Mouse (Mus musculus): ENCODE measurements at regions not wholly inside any gene's neighbourhood (a gene's known extent, or its start where the extent isn't known, plus 50 kb on each side); places are given as distances from the start of the nearest gene placed in this dataset.

- H3K9ac ChIP-seq (replicated peaks; ENCODE audit: low read depth) = no peak overlapping the region
- TF ChIP-seq CTCF (IDR thresholded peaks at IDR 0.05) (no peak), EP300 (IDR thresholded peaks at IDR 0.05) (no peak)
- H3K4me2 ChIP-seq (replicated peaks; ENCODE audit: low read depth, low read length) = no peak overlapping the region
- ATAC-seq (no peak), DNase-seq (ENCODE audit: low spot score) (no peak)
- no peak overlapping the region for H3K27ac ChIP-seq (ENCODE audit: low read length)
- no peaks in the 10 kb centered on the region for H3K4me1 ChIP-seq (ENCODE audit: insufficient read depth, low read depth, low read length)
- no peaks in the 10 kb centered on the region for H3K36me3 ChIP-seq (ENCODE audit: insufficient read depth, low read length)
- no peaks in the 10 kb centered on the region for H3K9me3 ChIP-seq (ENCODE audit: low read length)
- no peaks in the 10 kb centered on the region for H3K27me3 ChIP-seq (replicated peaks; ENCODE audit: insufficient read depth, low read length)
- H3K4me3 ChIP-seq (ENCODE audit: low read depth, low read length) = no peak overlapping the region
Measured at GRCm38 (mm10) chr2:78493115-78493514, 374.8 kb upstream of the Ube2e3 start.

GRCm38 (mm10) chr2:78480036-78480435, 387.9 kb upstream of the Ube2e3 start:
- ATAC-seq = no peak
- H3K4me2 ChIP-seq (replicated peaks; ENCODE audit: low read depth, low read length) = no peak overlapping the region
- DNase-seq (ENCODE audit: low spot score) = no peak
- H3K9me3 ChIP-seq (ENCODE audit: low read length) = no peaks in the 10 kb centered on the region
- H3K4me1 ChIP-seq (ENCODE audit: insufficient read depth, low read depth, low read length) = no peaks in the 10 kb centered on the region
- H3K4me3 ChIP-seq (ENCODE audit: low read depth, low read length) = no peak overlapping the region
- H3K27me3 ChIP-seq (replicated peaks; ENCODE audit: insufficient read depth, low read length) = no peaks in the 10 kb centered on the region
- no peak overlapping the region for H3K27ac ChIP-seq (ENCODE audit: low read length)
- no peak overlapping the region for H3K9ac ChIP-seq (replicated peaks; ENCODE audit: low read depth)
- TF ChIP-seq EP300 (IDR thresholded peaks at IDR 0.05) (no peak), CTCF (IDR thresholded peaks at IDR 0.05) (no peak)
- WGBS = 47% methylated on average over 4 of the region's 4 CpGs
- H3K36me3 ChIP-seq (ENCODE audit: insufficient read depth, low read length) = no peaks in the 10 kb centered on the region

- DNase-seq (ENCODE audit: low spot score) (no peak), ATAC-seq (no peak)
- 80% methylated on average over 4 of the region's 4 CpGs for WGBS
- Histone ChIP-seq H3K27me3 (replicated peaks; ENCODE audit: insufficient read depth, low read length) (no peaks in the 10 kb centered on the region), H3K4me2 (replicated peaks; ENCODE audit: low read depth, low read length) (no peak overlapping the region), H3K4me1 (ENCODE audit: insufficient read depth, low read depth, low read length) (no peaks in the 10 kb centered on the region), H3K9ac (replicated peaks; ENCODE audit: low read depth) (no peak overlapping the region), H3K36me3 (ENCODE audit: insufficient read depth, low read length) (no peaks in the 10 kb centered on the region), H3K9me3 (ENCODE audit: low read length) (no peaks in the 10 kb centered on the region), H3K27ac (ENCODE audit: low read length) (no peak overlapping the region), H3K4me3 (ENCODE audit: low read depth, low read length) (no peak overlapping the region)
- TF ChIP-seq EP300 (IDR thresholded peaks at IDR 0.05) = no peak
- TF ChIP-seq CTCF (IDR thresholded peaks at IDR 0.05) = no peak
Measured at GRCm38 (mm10) chr2:78459444-78459843, 408.5 kb upstream of the Ube2e3 start.

DNA sequence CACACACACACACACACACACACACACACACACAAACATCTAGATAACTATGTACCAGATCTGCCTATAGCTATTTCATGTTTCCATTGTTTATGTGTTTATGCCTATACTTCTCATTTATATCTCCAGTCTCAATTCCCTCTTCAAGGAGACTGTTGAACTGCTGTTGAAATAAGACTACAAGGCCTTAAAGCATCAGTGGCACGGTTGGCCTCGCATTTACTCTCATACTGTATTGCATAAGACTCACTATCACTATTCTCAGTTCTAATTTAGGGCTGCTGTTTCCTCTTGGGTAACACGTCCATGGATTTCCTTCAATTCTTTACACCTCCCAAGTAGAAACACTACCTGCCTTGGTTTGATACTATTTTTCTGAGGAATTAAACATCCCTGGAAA, 414.5 kb upstream of the Ube2e3 start:
- TF ChIP-seq EP300 (IDR thresholded peaks at IDR 0.05) (no peak), CTCF (IDR thresholded peaks at IDR 0.05) (no peak)

DNA sequence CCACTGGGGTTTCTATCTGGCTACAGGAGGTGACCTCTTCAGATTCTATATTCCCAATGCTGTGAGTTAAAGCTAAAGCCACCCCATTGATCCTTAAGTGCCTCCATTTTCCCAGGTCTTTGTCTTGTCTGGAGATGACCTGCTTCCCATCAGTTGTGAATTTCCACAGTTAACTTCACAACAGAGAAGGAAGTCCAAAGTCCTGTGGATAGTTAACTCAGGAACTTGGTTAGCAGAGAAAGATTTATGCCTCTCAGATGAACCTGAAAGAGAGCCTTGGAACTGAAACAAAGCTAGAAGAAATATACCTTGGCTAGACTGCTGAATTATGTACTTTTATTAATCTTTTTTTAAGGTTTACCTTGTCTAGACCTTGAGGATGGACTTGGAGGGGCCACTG, 431.1 kb upstream of the Ube2e3 start:
- no peak overlapping the region for H3K4me3 ChIP-seq (ENCODE audit: low read depth, low read length)
- H3K36me3 ChIP-seq (ENCODE audit: insufficient read depth, low read length) = no peaks in the 10 kb centered on the region
- DNase-seq (ENCODE audit: low spot score) = no peak
- H3K9ac ChIP-seq (replicated peaks; ENCODE audit: low read depth) = no peak overlapping the region
- H3K27ac ChIP-seq (ENCODE audit: low read length) = no peak overlapping the region
- TF ChIP-seq CTCF (IDR thresholded peaks at IDR 0.05) (no peak), EP300 (IDR thresholded peaks at IDR 0.05) (no peak)
- no peaks in the 10 kb centered on the region for H3K27me3 ChIP-seq (replicated peaks; ENCODE audit: insufficient read depth, low read length)
- H3K9me3 ChIP-seq (ENCODE audit: low read length) = no peaks in the 10 kb centered on the region
- H3K4me2 ChIP-seq (replicated peaks; ENCODE audit: low read depth, low read length) = no peak overlapping the region
- ATAC-seq = no peak
- H3K4me1 ChIP-seq (ENCODE audit: insufficient read depth, low read depth, low read length) = no peaks in the 10 kb centered on the region

More for the DNA sequence above, 414.5 kb upstream of the Ube2e3 start:
- Histone ChIP-seq H3K4me3 (ENCODE audit: low read depth, low read length) (no peak overlapping the region), H3K27ac (ENCODE audit: low read length) (no peak overlapping the region), H3K36me3 (ENCODE audit: insufficient read depth, low read length) (no peaks in the 10 kb centered on the region), H3K27me3 (replicated peaks; ENCODE audit: insufficient read depth, low read length) (no peaks in the 10 kb centered on the region), H3K4me2 (replicated peaks; ENCODE audit: low read depth, low read length) (no peak overlapping the region), H3K9ac (replicated peaks; ENCODE audit: low read depth) (no peak overlapping the region), H3K4me1 (ENCODE audit: insufficient read depth, low read depth, low read length) (no peaks in the 10 kb centered on the region), H3K9me3 (ENCODE audit: low read length) (no peaks in the 10 kb centered on the region)
- DNase-seq (ENCODE audit: low spot score) (no peak), ATAC-seq (no peak)
- 59% methylated on average over 3 of the region's 3 CpGs for WGBS

DNA sequence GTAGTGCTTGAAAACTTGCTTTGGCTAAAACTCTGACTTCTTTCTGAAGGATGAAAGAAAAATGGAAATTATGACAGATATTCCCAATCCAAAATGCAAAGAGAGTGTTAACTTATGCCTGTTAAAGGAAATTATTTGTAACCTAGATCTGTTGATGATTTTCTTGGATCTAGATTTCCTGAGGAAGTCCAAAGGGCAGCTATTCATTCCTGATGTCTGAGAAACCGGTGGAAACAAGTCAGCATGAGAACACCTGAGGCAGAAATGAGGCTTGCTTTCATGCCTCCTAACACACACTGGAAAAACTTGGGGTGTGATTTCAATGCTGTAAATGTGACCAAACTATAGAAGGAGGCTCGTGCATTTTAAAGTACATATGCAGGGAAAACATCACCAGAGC, 432.9 kb upstream of the Ube2e3 start:
- H3K36me3 ChIP-seq (ENCODE audit: insufficient read depth, low read length) = no peaks in the 10 kb centered on the region
- ATAC-seq (no peak), DNase-seq (ENCODE audit: low spot score) (no peak)
- no peak overlapping the region for H3K4me2 ChIP-seq (replicated peaks; ENCODE audit: low read depth, low read length)
- no peak overlapping the region for H3K27ac ChIP-seq (ENCODE audit: low read length)
- TF ChIP-seq EP300 (IDR thresholded peaks at IDR 0.05) (no peak), CTCF (IDR thresholded peaks at IDR 0.05) (no peak)
- H3K9ac ChIP-seq (replicated peaks; ENCODE audit: low read depth) = no peak overlapping the region
- H3K9me3 ChIP-seq (ENCODE audit: low read length) = no peaks in the 10 kb centered on the region
- no peak overlapping the region for H3K4me3 ChIP-seq (ENCODE audit: low read depth, low read length)
- no peaks in the 10 kb centered on the region for H3K4me1 ChIP-seq (ENCODE audit: insufficient read depth, low read depth, low read length)
- no peaks in the 10 kb centered on the region for H3K27me3 ChIP-seq (replicated peaks; ENCODE audit: insufficient read depth, low read length)
- WGBS = 63% methylated on average over 2 of the region's 2 CpGs

GRCm38 (mm10) chr2:78427659-78428336, 440.1 kb upstream of the Ube2e3 start:
- Histone ChIP-seq H3K27ac (ENCODE audit: low read length) (no peak overlapping the region), H3K27me3 (replicated peaks; ENCODE audit: insufficient read depth, low read length) (no peaks in the 10 kb centered on the region), H3K36me3 (ENCODE audit: insufficient read depth, low read length) (no peaks in the 10 kb centered on the region), H3K9ac (replicated peaks; ENCODE audit: low read depth) (no peak overlapping the region), H3K4me2 (replicated peaks; ENCODE audit: low read depth, low read length) (no peak overlapping the region), H3K9me3 (ENCODE audit: low read length) (no peaks in the 10 kb centered on the region), H3K4me3 (ENCODE audit: low read depth, low read length) (no peak overlapping the region), H3K4me1 (ENCODE audit: insufficient read depth, low read depth, low read length) (no peaks in the 10 kb centered on the region)
- DNase-seq (ENCODE audit: low spot score) = no peak
- no peak for ATAC-seq
- TF ChIP-seq EP300 (IDR thresholded peaks at IDR 0.05) = no peak

Data from lung, postnatal 0 days (tissue).